Comparison of ENCODE assay signal across 8 mouse cellular contexts in the genomic region with DNA sequence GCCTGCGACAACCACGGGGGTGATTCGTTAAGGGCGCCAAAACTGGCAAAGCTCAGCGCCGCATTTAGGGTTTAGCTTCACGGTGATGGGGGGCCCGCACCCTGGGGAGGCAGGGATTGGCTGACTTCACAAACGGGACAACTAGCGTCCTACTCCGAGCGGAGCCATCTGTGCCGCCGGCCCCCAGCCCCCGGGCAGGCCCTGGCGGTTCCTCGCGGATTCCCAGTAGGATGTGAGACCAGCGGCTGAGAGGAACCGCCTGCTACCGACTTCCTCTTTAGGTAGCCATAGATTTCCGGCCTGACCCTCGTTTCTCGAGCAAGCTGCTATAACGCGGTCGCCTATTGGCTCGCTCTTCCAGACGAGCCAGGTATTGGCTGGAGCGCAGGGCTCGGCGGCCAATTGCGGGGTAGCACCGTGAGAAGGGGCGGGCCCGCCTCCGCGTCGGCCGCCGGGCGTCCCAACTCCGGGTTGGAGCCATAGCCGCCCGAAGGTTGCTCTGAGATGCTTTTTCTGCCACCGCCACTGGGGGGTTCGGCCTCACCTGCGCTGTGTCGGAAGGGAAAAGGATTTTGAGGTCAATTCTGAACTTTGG. TPM values are rescaled to one million over a fixed set of nuclear protein-coding genes. Genes with fewer than 3 reads are reported as not detected.
DNase-seq lines count a peak whose midpoint lies in the region; ATAC-seq lines count a peak whose summit lies in the region.

A gene (plus strand): TSS at position 182 of the 595 bp plus-strand sequence.

- intact Hi-C loops in gastrocnemius, postnatal 36 days (cut with DNase I), result no loop called here
- intact Hi-C loops in left cerebral cortex, postnatal 25 days (cut with DNase I), result no loop called here

- under 1% methylated on average over 49 of the region's 49 CpGs for WGBS in intestine, embryonic 15.5 days
- WGBS in midbrain, embryonic 10.5 days, result under 1% methylated on average over 49 of the region's 49 CpGs

- H3K27ac ChIP-seq in intestine, embryonic 15.5 days, result peak within 1 kb of the TSS; percentile 78
- H3K27ac ChIP-seq in midbrain, embryonic 10.5 days (replicated peaks), result peak within 1 kb of the TSS; percentile 97

- H3K4me2 ChIP-seq in intestine, embryonic 15.5 days (replicated peaks), result peak within 1 kb of the TSS; percentile 85

- H3K9ac ChIP-seq in intestine, embryonic 15.5 days, result peak within 1 kb of the TSS; percentile 81

- ATAC-seq in intestine, embryonic 15.5 days, result peak; percentile 100

- H3K4me3 ChIP-seq in intestine, embryonic 15.5 days (replicated peaks), result peak within 1 kb of the TSS; percentile 63
- H3K4me3 ChIP-seq in midbrain, embryonic 10.5 days, result peak within 1 kb of the TSS; percentile 81

- DNase-seq in adrenal gland, adult 2 months, result peak; percentile 96
- DNase-seq in embryo, embryonic 11.5 days (ENCODE audit: low read depth, low spot score), result peak; percentile 88
- DNase-seq in gastrocnemius, postnatal 36 days, result peak; percentile 88 to 94
- peak; percentile 94 to 98 for DNase-seq in left cerebral cortex, postnatal 25 days (ENCODE audit: low spot score in 2 of 2)
- DNase-seq in midbrain, embryonic 10.5 days (ENCODE audit: low spot score), result peak; percentile 96
- DNase-seq in right cerebral cortex, postnatal 4 days, result peak; percentile 92
- no peak for DNase-seq in MN1 (ENCODE audit: low spot score)

- H3K27me3 ChIP-seq in intestine, embryonic 15.5 days (replicated peaks), result no peaks in the 10 kb centered on the region
- no peaks in the 10 kb centered on the region for H3K27me3 ChIP-seq in midbrain, embryonic 10.5 days (ENCODE audit: low read depth, poor library complexity, severe bottlenecking)

- H3K9me3 ChIP-seq in intestine, embryonic 15.5 days, result no peaks in the 10 kb centered on the region
- no peaks in the 10 kb centered on the region for H3K9me3 ChIP-seq in midbrain, embryonic 10.5 days (replicated peaks)

- 0 out of 2 replicates have a peak, but pooled peaks cover 3% of the 10 kb centered on the region for H3K4me1 ChIP-seq in intestine, embryonic 15.5 days (replicated peaks)
- H3K4me1 ChIP-seq in midbrain, embryonic 10.5 days, result peaks cover 14% of the 10 kb centered on the region

- no peaks in the 10 kb centered on the region for H3K36me3 ChIP-seq in intestine, embryonic 15.5 days
- H3K36me3 ChIP-seq in midbrain, embryonic 10.5 days, result 0 out of 2 replicates have a peak, but pooled peaks cover 3% of the 10 kb centered on the region

RNA-seq across cellular contexts. Expression of the gene that starts here (rescaled TPM):
- total RNA-seq in adrenal gland, adult 2 months (2021), result 1 to 10 TPM; 2.1 to 3.2 TPM
- polyA plus RNA-seq in adrenal gland, adult 2 months (2012; rRNA removed), result 0.37 and 0.61 TPM in 2 replicates
- under 1 TPM; 0.22 to 0.66 TPM for total RNA-seq in gastrocnemius, postnatal 36 days (2021)
- polyA plus RNA-seq in intestine, embryonic 15.5 days (2015; fragmentation: Nextera tagmentation; extraction: Ambion mirVana), result 0.68 and 0.97 TPM in 2 replicates
- 1 to 10 TPM; 1.6 to 1.7 TPM for total RNA-seq in left cerebral cortex, postnatal 25 days (2021)
- 1.4 and 1.6 TPM in 2 replicates for polyA plus RNA-seq in midbrain, embryonic 10.5 days (2016; fragmentation: Nextera tagmentation; extraction: Ambion mirVana)

Comparison
In these comparisons a context has a peak if more than half of its experiments do, and no peak if none do; other contexts are left out.
1. Peak in DNase-seq in gastrocnemius, postnatal 36 days; RNA of the gene not detected or under 1 TPM.
2. Peak in ATAC-seq, H3K4me3 ChIP-seq, H3K27ac ChIP-seq, H3K9ac ChIP-seq and H3K4me2 ChIP-seq in intestine, embryonic 15.5 days; RNA of the gene not detected or under 1 TPM.